Mouse (Mus musculus): ENCODE measurements at regions not wholly inside any gene's neighbourhood (a gene's known extent, or its start where the extent isn't known, plus 50 kb on each side); places are given as distances from the start of the nearest gene placed in this dataset.

DNA sequence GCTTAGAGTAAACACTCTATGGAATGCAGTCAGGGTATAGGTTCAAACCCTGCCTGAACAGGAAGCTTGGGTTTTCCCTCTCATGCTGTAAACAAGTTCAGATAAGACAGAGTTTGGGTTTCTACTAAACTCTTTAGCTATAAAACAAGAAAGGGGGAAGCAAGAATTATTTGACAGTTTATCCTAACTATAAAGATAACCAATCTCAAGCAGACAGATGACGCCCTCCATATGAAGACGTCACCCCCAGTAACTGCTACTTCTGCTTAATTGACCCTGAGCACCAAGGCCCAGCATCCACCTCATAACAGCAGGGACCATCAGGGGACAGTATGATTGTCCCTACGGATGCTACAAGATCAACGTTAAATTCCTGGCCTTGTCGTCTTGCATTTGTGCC is 588.4 kb downstream of the Efna5 start:
- DNase-seq (ENCODE audit: low spot score in 2 of 2) = no peak

- DNase-seq (ENCODE audit: low spot score in 2 of 2) = no peak
These were observed 593.5 kb downstream of the Efna5 start for GRCm38 (mm10) chr17:62287666-62288065.

DNA sequence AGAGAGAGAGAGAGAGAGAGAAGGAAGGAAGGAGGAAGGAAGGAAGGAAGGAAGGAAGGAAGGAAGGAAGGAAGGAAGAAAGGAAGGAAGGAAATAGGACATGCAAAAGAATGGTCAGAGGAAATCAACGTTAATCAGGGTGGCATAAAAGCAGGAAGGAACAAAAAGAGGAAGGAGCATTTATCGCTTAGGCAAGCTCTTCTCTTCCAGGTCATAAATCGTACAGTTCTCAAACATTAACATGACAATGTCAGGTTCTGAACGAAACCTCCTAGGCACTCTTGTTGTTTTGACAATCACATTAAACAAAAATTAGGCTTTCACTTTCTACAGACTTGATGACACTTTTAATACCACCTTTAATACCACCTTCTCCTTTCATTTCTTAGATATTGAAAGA is 594.0 kb downstream of the Efna5 start:
- no peak for DNase-seq (ENCODE audit: low spot score in 2 of 2)

DNA sequence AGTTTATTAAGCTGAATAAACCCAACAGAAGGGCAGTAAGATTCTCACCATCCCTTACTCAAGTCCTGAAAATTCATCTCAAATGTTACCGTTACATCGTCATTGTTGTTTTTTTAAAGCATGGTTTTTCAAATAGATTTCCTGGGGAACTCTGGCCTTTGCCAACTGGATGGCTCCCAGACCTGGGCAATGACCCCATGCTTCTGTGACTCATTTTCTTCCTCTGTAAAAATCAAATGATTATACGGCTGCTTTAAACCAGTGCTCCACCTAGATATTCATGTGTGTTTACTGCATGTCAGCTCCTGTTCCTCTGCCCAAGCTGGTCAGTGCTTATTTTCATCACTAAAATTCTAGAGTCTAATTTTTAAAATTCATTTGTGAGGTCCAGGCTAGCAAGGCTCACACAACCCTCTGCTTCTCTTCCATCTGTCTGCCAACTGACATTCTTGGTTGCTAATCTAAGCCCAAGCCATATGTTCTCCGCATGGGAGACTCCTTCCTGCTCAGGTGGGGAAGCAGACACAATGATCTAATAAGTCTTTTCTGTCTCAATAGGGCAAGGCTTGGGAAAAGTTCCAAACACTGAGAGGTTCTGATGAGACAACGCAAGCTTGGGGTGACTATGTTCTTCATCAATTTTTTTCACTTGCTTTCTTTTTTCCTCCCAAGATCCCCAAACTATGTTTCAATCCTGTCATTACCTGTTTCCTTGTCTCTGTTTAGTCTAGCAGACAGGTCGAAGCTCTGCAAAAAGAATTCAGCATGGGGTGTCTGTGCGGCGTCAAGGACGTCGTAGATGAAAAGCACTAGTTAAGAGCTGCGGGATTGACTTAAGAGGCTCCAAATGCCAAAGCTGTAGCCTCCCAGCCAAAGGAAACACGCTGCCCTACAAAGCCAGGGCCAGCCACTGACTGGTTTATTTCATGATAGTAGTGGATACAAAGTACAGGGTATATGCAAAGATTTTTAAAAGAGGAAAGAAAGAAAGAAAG is 594.7 kb downstream of the Efna5 start:
- DNase-seq (ENCODE audit: low spot score in 2 of 2) = no peak

GRCm38 (mm10) chr17:62280201-62280600 is 600.9 kb downstream of the Efna5 start:
- DNase-seq (ENCODE audit: low spot score in 2 of 2) = no peak

DNA sequence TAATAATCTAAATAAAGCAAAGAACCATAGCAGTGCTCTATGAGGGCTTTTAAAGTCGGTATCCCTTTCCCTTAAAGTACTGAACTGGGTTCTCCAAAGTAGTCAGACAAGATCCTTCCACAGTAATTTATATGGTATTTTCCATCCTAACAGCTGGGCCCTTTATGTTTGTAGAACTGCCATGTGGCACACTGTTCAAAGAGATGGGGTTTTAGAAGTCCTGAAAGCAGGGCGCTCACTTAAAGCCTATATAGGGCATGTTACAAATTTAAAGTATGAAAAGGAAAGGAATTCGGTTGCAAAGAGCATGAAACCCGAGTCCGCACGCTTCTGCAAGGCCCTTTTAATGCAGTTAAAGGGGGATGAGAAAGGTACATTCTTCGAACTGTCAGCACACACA is 609.7 kb downstream of the Efna5 start:
- no peak for DNase-seq (ENCODE audit: low spot score in 2 of 2)

GRCm38 (mm10) chr17:62269279-62269678 is 611.8 kb downstream of the Efna5 start:
- DNase-seq (ENCODE audit: low spot score in 2 of 2) = no peak

DNA sequence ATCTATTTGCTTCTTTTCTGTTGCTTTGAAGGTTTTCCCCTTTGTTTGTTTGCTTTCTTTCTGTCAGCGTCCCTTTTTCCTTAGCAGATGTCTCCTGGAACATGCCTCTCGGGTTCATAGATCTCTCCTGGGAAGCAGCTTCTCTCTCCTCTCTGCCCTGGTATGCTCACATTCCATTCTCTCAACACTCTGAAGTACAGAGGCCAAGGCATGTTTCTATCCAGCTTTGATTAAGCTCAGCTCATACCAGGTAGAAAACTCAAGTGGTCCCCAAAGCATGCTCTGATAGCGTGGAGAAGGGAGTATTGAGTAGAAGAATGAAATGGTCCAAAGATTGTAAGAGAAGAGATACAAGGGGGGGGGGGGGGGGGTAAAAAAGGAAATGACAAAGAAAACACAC is 627.7 kb downstream of the Efna5 start:
- DNase-seq (ENCODE audit: low spot score in 2 of 2) = no peak

DNA sequence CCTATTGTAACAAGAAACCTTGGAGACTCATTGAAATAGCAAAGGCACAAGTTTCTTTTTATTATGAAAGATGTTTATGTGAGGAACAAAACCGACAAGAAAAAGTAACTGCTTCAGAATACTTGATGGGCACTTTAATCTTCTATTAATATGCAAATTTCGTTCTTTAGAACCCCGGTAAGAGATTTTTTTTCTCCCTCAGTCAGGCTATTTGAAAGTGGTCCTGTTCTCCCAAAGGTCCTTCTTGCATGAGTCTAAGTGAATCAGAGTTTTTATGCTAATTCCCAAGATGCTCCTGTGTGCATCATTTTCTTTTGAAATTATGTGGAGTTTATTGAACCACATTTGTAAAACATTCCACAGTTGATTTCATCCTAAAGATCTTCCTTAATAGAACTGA is 633.1 kb downstream of the Efna5 start:
- no peak for DNase-seq (ENCODE audit: low spot score in 2 of 2)

GRCm38 (mm10) chr17:62246650-62247049 is 634.5 kb downstream of the Efna5 start:
- no peak for DNase-seq (ENCODE audit: low spot score in 2 of 2)

DNA sequence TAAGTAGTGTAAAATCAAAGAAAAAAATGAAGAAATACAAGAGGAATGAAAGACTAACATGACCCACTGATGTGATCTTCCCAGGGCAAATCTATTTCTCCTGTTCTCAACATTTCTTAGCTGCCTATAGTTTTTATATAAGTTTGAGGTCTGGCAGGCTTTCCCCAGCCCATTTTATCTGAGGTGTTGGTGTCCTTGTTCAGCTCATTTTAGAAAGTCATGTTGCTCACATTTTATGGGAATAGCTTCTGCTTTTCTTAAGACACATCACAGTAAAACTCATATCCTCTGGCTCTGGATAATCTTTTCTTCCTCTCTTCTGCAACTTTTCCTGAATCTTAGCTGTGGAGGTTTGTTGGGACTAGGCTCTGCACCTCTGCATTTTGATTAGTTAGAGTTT is 650.2 kb downstream of the Efna5 start:
- DNase-seq (ENCODE audit: low spot score in 2 of 2) = peak in 1 of 2 experiments; percentile 8

DNA sequence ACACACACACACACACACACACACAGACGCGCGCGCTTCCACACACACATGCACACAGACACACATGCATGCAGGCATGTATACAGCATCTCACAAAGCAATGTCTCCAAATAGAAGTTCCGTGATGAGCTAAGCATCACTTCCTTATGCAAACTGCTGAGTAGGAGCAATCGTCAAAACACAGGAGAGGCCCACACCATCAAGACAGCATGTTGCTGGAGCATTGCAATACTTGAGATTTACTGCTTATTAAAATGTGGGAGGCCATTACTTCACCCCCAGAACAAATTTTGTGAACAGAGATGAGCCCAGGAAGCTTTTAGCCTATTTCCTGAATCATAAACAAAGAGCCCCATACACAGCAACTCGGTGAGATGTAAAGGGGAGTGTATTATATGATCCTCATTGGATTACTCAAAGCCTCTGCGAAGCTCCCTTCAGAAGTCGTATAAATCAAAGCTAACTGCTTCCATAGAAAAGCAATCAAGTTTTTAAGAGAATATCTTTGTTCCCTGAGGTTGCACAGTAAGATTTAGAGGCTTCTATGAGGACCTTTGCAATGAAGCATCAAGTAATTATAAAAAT is 670.6 kb downstream of the Efna5 start:
- no peak for DNase-seq (ENCODE audit: low spot score in 2 of 2)

- DNase-seq (ENCODE audit: low spot score in 2 of 2) = no peak
These were observed 678.5 kb downstream of the Efna5 start for GRCm38 (mm10) chr17:62202658-62203057.

DNA sequence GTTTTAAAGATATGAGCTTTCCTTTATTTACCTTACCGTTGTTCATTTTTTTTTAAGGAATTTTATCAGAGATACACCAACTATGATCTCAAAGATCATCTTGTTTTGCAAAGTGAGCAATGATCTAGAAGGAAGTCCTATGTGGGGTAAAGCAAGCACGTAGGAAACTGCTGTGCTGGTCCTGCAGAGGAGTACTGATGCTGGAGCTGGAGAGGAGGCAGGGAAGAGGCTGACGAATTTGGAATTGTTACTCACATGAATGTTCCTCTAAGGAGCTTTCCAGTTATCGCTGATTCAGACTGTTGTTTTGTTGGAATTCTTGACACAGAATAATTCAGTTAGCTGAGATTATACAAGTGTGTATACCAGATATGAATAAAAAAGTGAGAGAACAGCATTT is 680.6 kb downstream of the Efna5 start:
- peak in 1 of 2 experiments; percentile 2 for DNase-seq (ENCODE audit: low spot score in 2 of 2)

- DNase-seq (ENCODE audit: low spot score in 2 of 2) = no peak
These were observed 681.6 kb downstream of the Efna5 start for GRCm38 (mm10) chr17:62199559-62199958.

- no peak for DNase-seq (ENCODE audit: low spot score in 2 of 2)
These were observed 702.4 kb downstream of the Efna5 start for GRCm38 (mm10) chr17:62178612-62179210.

DNA sequence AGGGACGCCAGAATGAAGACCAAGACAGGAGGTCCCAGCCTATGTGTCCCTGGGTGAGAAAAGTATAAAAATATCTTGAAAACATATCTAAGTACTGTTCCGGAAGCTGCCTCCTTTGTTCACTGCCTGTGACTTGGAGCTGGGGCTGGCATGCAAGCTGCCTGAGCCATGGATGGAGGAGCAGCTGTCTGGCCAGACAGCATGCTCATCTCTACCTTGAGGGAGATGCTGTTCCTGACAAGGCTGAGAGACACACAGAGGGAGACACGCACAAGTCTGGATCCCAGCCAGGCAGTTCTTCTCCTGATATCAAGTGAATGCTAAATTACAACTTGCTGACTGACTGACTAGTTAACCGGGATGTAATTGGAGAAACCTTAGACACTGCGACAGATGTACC is 704.8 kb downstream of the Efna5 start:
- no peak for DNase-seq (ENCODE audit: low spot score in 2 of 2)

- no peak for DNase-seq (ENCODE audit: low spot score in 2 of 2)
These were observed 708.8 kb downstream of the Efna5 start for GRCm38 (mm10) chr17:62172305-62172704.

DNA sequence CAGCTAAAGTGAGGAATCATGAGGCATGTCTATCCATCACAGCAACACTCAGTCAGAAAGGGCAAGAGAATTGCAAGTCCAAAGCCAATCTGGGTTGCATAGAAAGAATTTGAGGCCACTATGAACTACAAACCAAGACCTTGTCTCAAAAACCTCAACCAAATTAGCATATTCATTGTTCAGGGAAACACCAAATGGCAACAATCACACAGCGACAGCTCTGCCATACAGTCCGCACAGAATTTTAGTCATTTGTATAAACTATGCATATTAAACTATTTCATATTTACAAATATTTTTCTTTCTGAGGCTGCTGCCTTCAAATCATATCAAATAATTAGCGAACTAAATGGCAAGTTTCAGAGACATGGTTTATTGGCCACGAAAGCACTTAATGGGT is 709.6 kb downstream of the Efna5 start:
- DNase-seq (ENCODE audit: low spot score in 2 of 2) = no peak

GRCm38 (mm10) chr17:62161457-62161856 is 719.7 kb downstream of the Efna5 start:
- no peak for DNase-seq (ENCODE audit: low spot score in 2 of 2)

DNA sequence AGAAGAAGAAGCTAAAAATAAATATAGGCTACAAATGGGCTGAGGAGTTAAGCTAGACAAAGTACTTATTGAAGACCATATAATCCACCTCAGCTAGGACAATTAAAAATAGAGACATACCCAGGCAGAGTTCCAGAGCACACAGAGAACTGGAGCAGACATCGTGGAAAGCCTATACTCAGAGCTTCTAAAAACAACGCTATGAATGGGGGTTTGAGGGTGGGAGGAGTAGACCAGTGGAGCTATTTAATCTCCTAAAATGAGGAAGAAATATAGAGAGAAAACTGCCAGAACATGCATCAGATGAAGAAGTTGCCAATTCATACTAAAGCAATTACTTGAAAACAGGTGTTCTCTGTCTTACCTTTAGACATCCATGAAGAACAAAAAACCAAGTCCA is 720.8 kb downstream of the Efna5 start:
- DNase-seq (ENCODE audit: low spot score in 2 of 2) = peak; percentile 12 to 27

DNA sequence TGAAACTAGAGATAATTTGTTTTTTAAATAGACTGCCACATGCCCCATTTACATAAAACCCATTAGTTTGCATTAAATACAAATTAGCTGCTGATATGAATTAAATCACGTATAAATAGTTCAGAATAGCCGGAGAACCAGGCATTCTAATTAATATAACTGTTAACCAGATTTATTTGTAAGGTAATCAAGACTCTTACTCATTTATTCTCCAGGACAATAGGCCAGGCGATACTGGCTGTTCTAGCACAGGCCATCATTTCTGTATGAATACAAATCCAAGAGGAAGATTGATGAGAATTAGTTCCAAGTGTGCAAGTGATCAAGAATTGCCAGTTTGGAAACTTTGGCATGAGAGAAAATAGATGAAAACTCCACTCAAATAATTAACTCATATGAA is 746.1 kb downstream of the Efna5 start:
- no peak for DNase-seq (ENCODE audit: low spot score in 2 of 2)
